Mouse (Mus musculus) layer of hippocampus, adult 6 months (tissue): ENCODE measurements around the gene Tecpr1. TPM values are rescaled to one million over a fixed set of nuclear protein-coding genes. Genes with fewer than 3 reads are reported as not detected.

Experiments
- long read RNA-seq, 2 experiments: library from polyadenylated mRNA; unstranded; transcript quantifications; one replicate each; pipeline ENCODE4 v2.0.0; 2019 to 2020
- polyA plus RNA-seq: library from polyadenylated mRNA; unstranded; fragments of <200 nt; fragmentation: Nextera tagmentation; gene quantifications from 2 replicates; pipeline ENCODE4 v1.2.3, GENCODE M21; 2021

Tecpr1 gene
- 32.1 and 32.5 TPM in 2 replicates for polyA plus RNA-seq
- long read RNA-seq, experiment 1, full-length matches to known transcripts = 55 of 115 reads
- long read RNA-seq, experiment 1, partial matches to known transcripts = 44 of 115 reads
- long read RNA-seq, experiment 1, other reads (novel, unspliced or antisense) = 16 of 115 reads
- long read RNA-seq, experiment 2, full-length matches to known transcripts = 375 of 498 reads
- long read RNA-seq, experiment 2, partial matches to known transcripts = 79 of 498 reads
- long read RNA-seq, experiment 2, other reads (novel, unspliced or antisense) = 44 of 498 reads

GRCm38 (mm10) chr5:144223503-144223862 is at the start of gene Tecpr1:
Gene Tecpr1, minus strand, starts transcription at chr5:144223615.

DNA sequence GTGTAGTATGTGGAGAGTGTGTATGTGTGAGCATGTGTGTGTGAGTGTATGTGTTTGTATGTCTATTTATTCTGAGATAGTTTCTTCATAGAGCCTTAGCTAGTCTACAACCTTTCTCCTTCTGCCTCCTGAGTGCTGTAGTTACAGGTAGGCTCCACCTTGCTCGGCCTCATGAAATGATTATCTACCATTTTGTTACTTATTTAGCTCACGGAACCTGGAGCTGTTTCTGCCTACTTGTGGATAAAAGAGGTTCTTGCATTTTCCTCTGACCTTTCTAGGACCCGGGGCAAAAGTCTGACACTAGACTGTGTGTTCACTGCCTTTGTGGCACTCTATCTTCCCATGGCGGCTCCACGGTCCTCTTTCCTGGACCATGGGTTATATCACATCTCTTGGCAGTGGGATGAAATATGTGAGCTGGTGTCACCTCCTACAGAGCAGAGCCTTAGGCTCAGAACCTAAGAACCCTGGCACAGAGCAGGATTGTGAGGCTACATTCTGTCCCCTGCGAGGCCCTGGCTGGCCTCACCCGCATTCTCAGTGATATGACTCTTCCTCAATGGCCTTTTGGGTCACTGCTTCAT is 20.6 kb upstream of the Tecpr1 start, which contains the start of gene Bri3:
Gene Bri3 (plus strand): TSS at position 537 of the 587 bp plus-strand sequence.

GRCm38 (mm10) chr5:144189950-144190583 is 33.3 kb downstream of the Tecpr1 start, which contains the start of gene Bhlha15:
Gene Bhlha15, plus strand, starts transcription at chr5:144190286.

Other genes with a start within 250 kb of the Tecpr1 start
- 12.9 and 13.1 TPM in 2 replicates for gene Ccz1, start 208.7 kb downstream of the Tecpr1 start, polyA plus RNA-seq
- not detected in 2 replicates for gene Ocm, start 196.9 kb downstream of the Tecpr1 start, polyA plus RNA-seq
- gene Lmtk2, start 123.2 kb downstream of the Tecpr1 start, polyA plus RNA-seq = 7.9 and 8.0 TPM in 2 replicates
- gene Bhlha15, start 33.3 kb downstream of the Tecpr1 start, polyA plus RNA-seq = not detected in 2 replicates
- 21.8 and 25.7 TPM in 2 replicates for gene Bri3, start 20.8 kb upstream of the Tecpr1 start, polyA plus RNA-seq
- gene Baiap2l1, start 134.5 kb upstream of the Tecpr1 start, polyA plus RNA-seq = 0.62 and 2.2 TPM in 2 replicates